Mouse (Mus musculus) urinary bladder, postnatal 25 days (tissue): ENCODE data around the gene Zc3h12a.

ENCODE experiments used
- DNase-seq: peaks from one replicate; pipeline ENCODE4 v3.0.0; 2022; ENCODE audit warnings: low spot score

The Zc3h12a gene

GRCm38 (mm10) chr4:125115081-125115480, 12.6 kb downstream of the Zc3h12a start:
- no peak for DNase-seq

GRCm38 (mm10) chr4:125114638-125115037, 13.0 kb downstream of the Zc3h12a start:
- DNase-seq: peak; percentile 87

- DNase-seq: no peak
Measured at GRCm38 (mm10) chr4:125105354-125105753, 22.3 kb downstream of the Zc3h12a start.

GRCm38 (mm10) chr4:125101334-125101733, 26.3 kb downstream of the Zc3h12a start:
- no peak for DNase-seq

- peak; percentile 82 for DNase-seq
Measured at GRCm38 (mm10) chr4:125099458-125099857, 28.2 kb downstream of the Zc3h12a start.

- no peak for DNase-seq
Measured at GRCm38 (mm10) chr4:125097412-125097811, 30.2 kb downstream of the Zc3h12a start.

GRCm38 (mm10) chr4:125096066-125096465, 31.6 kb downstream of the Zc3h12a start:
- no peak for DNase-seq

- DNase-seq: no peak
Measured at GRCm38 (mm10) chr4:125093031-125093430, 34.6 kb downstream of the Zc3h12a start.

GRCm38 (mm10) chr4:125085346-125085841, 42.2 kb downstream of the Zc3h12a start:
- no peak for DNase-seq

- DNase-seq: peak; percentile 97
Measured at GRCm38 (mm10) chr4:125084403-125085345, 43.0 kb downstream of the Zc3h12a start, which contains the start of gene Meaf6. TSS of gene Meaf6 (plus strand) at chr4:125085134.

- DNase-seq: no peak
Measured at GRCm38 (mm10) chr4:125078698-125079097, 48.9 kb downstream of the Zc3h12a start.

GRCm38 (mm10) chr4:125077700-125078099, 49.9 kb downstream of the Zc3h12a start:
- no peak for DNase-seq
